Mouse (Mus musculus) thymus, postnatal 25 days (tissue): ENCODE data around the gene Cck.
"Not testable (repeated sequence)": the region's sequence is repeated elsewhere in the genome, so short reads cannot be mapped to it uniquely, and the experiment has no call there.

Experiments used
- DNase-seq: peaks from one replicate; pipeline ENCODE4 v3.0.0; 2022

Cck gene

DNA sequence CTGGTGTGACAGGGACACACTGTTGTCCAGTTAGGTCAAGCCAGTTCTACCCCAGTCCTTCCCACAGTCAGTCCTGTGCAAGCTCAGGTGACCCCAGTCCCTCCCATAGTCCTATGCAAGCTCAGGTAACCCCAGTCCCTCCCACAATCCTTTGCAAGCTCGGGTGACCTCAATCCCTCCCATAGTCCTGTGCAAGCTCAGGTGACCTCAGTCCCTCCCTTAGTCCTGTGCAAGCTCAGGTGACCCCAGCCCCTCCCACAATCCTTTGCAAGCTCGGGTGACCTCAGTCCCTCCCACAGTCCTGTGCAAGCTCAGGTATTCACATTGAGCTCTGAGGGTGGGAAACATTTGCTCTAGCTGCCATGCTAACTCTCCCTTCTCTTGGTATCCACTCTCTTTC lies 35.5 kb downstream of the Cck start:
- DNase-seq, result no peak

GRCm38 (mm10) chr9:121458466-121458865 lies 37.0 kb downstream of the Cck start:
- peak; percentile 48 for DNase-seq

DNA sequence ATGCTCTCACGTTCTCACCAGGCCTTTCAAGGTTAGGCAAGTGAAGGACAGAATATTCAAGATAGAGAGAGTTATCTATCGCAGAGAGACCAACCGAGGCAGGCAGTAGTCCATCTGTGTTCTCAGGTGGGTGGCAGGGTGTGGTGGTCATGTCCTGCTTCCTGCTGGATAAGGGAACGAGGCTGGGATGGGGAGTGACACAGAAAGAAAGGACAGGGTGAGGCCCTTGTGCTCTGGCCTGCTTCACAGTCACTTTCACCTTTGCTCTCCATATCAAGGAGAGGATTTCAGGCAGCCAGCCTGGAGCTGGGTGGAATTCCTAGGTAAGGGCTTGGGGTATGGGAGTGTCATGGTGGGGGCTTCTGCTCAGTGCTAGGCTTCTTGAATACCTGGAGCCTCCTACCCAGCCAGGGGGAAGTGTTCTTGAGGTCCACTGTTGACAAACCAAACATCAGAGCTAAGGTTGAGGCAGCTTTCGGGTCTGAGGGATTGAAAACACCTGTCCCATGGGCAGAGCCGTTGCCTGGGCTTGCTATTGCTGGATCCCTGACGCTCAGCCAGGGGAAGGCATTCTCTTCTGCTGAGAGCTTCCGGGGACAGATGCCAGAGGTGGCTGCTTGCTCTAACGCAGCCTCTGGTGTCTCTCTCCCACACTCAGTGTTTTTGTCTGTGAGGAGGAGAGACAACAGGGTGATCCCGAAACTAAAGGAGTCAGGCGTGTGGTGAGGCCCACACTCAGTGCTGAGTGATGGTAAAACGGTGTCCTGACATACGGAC lies 38.6 kb downstream of the Cck start:
- no peak for DNase-seq

- DNase-seq, result no peak
These were observed 40.6 kb downstream of the Cck start for GRCm38 (mm10) chr9:121454891-121455290.

DNA sequence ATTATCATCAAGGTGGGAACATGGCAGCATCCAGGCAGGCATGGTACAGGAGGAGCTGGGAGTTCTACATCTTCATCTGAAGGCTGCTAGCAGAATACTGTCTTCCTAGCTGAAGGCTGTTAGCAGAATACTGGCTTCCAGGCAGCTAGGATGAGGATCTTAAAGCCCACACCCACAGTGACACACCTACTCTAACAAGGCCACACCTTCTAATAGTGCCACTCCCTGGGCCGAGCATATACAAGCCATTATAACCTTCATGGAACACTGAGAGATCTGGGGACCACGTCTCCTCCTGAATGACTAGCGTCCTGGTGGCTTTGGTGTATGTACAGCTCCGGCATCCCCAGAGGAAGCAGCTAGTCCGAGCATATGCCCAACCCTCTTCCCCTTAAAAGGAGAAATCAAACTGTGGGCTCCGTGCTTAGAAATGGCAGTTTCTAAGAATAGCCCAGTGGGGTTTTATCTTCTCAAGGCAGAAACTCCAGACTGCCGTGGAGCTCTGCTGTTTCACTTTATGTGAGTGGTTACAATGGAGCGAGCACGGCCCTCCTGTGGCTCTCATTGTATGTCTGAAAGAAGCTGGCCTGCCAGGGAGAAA lies 43.1 kb downstream of the Cck start:
- not testable (repeated sequence) for DNase-seq

GRCm38 (mm10) chr9:121446431-121446831 lies 49.1 kb downstream of the Cck start:
- DNase-seq, result no peak

DNA sequence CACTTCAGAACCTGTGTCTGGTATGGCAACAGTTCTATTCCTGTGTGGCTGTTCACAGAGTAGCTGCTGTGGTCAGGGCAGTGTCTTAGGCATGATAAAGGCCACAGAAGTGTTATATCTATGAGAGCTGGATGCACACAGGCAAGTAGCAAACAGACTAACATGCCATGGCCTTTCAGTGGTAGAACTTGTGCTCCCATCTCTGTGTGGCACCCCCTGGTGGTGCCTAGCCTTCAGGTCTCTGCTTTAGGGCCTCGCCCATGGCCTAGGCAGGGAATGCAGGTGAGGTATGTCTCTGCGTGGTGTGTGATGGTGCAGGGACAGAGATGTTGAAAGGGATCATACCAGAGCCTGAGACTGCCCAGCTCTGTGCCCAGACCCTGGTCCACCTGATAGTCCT lies 50.1 kb downstream of the Cck start:
- DNase-seq, result peak; percentile 23

- DNase-seq, result no peak
These were observed 51.2 kb downstream of the Cck start for GRCm38 (mm10) chr9:121444367-121444707.

DNA sequence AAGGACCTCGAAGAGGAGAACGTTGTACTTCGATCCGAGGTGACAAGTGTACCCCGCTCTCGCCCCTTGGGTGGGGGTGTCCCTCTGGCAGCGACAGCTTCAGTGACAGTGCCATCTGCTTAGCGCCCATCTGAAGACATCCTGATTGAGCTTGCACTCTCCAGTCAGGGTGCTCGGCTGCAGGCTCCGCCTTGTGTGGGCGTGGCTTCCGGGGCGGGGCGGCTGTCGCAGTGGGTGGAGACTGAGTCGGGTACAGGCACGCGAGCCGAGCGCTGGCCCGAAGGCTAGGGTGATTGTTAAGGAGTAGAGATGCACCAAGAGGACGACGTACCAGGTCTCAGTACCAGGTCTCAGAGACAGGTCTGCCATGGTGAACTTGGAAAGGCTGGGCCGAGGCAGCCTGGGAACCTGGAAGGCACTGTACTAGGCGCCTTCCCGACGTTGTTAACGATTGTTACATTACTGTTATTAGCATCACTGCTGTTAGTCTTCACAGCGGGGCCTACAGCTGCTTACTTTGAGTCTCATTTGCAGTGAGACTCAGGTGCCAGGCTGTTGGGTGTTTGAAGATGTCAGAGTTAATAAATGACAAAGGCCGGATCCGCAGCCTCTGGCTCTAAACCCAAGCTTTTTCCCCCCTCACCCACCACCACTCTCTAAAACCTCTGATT lies 51.7 kb downstream of the Cck start:
- DNase-seq, result no peak

DNA sequence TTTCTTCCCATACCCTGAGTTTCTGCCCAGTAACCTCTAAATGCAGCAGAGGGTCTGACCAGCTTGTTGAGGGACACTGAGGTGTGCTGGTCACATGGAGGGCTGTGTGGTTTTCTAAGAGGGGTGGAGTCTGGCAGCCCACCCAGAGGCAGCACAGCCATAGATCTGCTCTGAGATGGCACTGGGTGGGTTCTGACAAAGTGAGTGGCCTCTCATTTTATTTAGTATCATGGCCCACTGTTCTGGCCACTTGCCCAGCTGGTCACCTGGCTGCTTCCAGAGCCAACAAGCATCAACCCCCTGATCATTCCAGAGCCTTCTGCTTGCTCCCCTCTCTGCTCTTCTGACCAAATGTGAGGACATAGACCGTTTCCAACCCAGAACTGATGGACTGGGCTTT lies 53.3 kb downstream of the Cck start:
- no peak for DNase-seq
